Mouse (Mus musculus) layer of hippocampus, adult 9-11 months (tissue): ENCODE measurements around the gene Rimklb.
"Not testable (repeated sequence)": the region's sequence is repeated elsewhere in the genome, so short reads cannot be mapped to it uniquely, and the experiment has no call there.

Experiments
- DNase-seq: peaks from one replicate; pipeline ENCODE4 v3.0.0; 2022

The Rimklb gene

GRCm38 (mm10) chr6:122498661-122499060 lies at the start of gene Rimklb:
Gene Rimklb, minus strand, starts transcription at chr6:122498761.
- no peak for DNase-seq

GRCm38 (mm10) chr6:122545948-122546347 lies 47.4 kb upstream of the Rimklb start:
- no peak for DNase-seq

DNA sequence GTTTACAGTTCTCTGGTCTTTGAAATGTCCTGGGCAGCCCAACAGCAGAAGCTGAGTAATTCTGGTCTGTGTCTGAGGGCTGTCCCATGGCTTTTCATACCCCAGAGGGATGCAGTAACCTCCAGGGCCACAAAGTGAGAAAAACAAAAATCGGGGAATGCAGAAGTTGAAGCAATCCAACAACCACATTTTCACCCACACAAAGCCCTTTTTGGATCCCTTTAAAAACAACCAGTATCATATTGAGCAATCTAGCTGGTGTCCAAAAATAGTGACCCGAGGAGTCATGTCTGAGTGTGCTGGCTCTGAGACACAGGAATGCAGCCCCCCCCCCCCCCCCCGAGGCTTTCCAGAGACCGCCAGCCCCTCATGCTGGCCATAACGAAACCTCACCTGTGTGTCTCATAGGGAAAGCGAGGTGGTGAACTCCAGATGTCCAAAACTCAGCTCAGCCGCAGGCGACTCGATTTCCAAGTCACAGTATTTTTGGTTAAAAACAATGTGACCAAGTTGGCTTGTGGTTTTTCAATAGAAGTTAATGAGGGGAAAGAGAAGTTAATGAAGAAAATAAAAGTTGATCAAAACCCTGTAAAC lies 46.8 kb upstream of the Rimklb start:
- DNase-seq, result peak; percentile 12

GRCm38 (mm10) chr6:122544672-122545071 lies 46.1 kb upstream of the Rimklb start:
- DNase-seq, result no peak

- DNase-seq, result no peak
Observed at GRCm38 (mm10) chr6:122543574-122543973, 45.0 kb upstream of the Rimklb start.

DNA sequence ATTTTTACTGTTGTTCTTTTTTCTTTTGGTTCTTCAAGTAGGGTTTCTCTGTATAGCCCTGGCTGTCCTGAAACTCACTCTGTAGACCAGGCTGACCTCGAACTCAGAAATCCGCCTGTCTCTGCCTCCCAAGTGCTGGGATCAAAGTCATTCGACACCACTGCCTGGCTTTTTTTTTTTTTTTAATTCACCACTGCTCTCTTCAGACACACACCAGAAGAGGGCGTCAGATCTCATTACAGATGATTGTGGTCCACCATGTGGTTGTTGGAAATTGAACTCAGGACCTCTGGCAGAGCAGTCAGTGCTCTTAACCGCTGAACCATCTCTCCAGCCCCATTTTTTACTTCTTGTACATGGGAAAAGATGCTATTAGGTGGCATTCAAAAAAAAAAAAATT lies 43.9 kb upstream of the Rimklb start:
- not testable (repeated sequence) for DNase-seq

- DNase-seq, result no peak
Observed at GRCm38 (mm10) chr6:122539564-122539963, 41.0 kb upstream of the Rimklb start.

DNA sequence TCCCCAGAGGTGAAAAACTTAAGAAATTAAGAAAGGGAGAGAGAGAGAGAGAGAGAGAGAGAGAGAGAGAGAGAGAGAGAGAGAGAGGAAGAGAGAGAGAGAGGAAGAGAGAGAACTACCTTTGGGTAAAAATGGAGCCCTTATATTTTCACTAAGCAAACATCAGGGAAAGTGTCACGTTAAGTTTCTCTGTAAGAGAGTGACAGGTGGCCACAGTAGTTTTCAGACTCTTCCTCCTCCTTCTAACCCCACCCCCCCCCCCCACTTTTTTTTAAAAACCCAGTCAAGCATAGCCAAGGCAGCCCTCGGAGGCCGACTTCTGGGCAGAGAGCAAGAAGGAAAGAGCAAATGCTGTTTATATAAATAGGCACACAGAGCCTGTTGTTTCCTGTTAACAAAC lies 35.5 kb upstream of the Rimklb start:
- no peak for DNase-seq

DNA sequence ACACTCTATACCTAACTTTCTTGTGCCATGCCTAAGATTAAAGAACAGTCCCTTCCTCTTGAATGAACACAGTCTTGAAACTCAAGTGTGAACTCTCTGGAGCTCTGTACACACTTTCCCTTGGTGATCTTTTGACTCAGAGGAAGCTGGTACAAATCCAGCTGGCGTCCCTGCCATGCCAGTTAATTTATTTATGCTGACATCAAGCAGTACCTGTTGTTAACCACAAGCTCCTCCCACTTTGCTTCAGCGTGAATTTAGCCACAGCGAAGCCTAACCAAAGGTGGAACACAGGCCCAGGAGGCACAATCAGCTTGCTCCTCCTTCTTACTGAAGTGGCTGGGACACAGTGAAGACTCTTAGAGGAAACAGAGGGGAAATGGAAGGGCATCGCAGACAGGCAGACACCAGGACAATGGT lies 34.3 kb upstream of the Rimklb start:
- no peak for DNase-seq

GRCm38 (mm10) chr6:122531466-122532174 lies 33.1 kb upstream of the Rimklb start:
- DNase-seq, result no peak

DNA sequence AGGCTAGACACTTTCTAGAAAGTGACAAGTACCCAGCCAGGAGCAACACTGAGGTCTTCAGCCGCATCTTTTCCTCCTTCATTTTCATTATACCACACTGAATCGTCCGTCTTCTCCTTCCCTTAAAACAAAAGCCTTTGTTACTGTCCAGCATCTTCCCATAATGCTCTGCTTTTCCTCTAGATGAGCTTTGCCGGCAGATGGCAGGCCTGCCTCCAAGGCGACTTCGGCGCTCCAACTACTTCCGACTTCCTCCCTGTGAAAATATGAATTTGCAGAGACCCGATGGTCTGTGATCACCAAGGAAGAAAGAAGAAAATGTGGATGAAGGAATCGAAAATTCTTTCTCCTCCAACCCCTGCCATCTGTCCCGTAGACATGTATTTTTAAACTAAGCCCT lies 29.6 kb upstream of the Rimklb start:
- DNase-seq, result no peak

DNA sequence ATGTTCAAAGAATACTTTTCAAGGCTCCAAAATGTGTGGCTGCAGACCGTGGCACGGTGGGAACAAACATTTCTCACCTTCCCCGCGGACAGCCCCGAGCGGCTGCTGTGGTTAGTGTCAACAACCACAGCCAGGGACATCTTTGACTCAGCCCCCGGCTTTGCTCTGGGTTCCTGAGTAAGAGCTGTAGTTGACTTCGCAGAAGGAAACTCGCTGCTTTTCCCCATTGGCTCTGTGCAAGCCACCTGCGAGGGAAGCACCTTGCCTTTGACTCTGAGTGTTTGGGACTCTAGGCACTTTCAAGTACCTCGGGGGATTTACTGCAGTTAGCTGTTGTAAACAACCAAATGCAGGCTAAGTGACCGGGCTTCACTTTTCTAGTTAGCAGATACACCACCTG lies 29.0 kb upstream of the Rimklb start:
- DNase-seq, result no peak

- no peak for DNase-seq
Observed at GRCm38 (mm10) chr6:122523289-122523688, 24.7 kb upstream of the Rimklb start.

GRCm38 (mm10) chr6:122522595-122522994 lies 24.0 kb upstream of the Rimklb start:
- DNase-seq, result no peak

DNA sequence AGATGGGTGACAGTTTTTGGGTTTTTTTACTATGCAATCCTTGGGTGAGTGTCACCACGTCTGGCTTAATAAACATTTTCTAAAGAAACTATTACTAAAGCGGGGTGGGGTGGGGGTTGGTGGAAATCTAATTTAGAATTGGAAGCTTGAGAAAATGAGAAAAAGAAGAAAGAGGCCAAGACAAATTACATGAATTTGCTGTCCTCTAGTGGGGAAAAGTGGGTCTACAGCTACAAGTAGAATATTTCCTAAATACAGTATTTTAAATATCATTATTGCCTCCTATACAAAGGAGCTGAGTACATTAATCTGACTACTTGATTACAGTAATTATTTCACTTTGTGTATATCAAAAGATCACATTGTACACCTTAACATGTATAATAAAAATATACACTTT lies 20.8 kb upstream of the Rimklb start:
- no peak for DNase-seq

- no peak for DNase-seq
Observed at GRCm38 (mm10) chr6:122517668-122518067, 19.1 kb upstream of the Rimklb start.

DNA sequence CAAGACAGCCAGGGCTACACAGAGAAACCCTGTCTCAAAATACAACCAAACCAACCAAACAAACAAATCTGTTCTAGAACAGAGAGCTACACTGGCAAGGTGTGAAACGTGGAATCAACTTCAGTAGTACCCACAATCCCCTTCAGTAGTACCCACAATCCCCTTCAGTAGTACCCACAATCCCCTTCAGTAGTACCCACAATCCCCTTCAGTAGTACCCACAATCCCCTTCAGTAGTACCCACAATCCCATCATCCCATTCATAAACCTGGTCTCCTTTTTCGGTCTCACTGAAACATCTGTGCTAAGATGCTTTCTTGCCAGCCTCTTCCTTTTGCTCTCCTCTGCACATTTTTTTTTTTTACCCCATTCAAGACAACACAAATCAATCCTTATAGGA lies 17.2 kb upstream of the Rimklb start:
- not testable (repeated sequence) for DNase-seq

- DNase-seq, result no peak
Observed at GRCm38 (mm10) chr6:122514312-122514711, 15.8 kb upstream of the Rimklb start.

GRCm38 (mm10) chr6:122512914-122513878 lies 14.6 kb upstream of the Rimklb start:
- no peak for DNase-seq

DNA sequence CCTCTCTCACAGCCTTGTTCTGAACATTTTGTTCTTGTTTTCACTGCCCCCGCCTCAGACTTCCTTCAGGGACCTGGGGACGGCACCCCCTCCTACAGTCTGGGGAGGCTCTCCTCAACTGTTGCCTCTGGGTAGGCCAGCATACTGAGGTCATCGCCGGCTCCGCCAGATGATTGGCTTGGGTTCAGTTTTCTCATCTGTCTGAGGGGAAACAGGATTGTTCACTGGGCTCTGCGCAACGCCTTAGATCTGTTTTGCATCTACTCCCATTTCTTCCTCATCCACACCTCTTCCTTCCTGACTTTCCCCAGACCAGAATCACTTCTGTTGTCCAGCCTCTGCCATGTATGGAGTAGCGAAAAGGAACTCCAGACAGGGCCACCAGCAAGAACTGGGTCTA lies 9.9 kb upstream of the Rimklb start:
- no peak for DNase-seq

GRCm38 (mm10) chr6:122505545-122505944 lies 7.0 kb upstream of the Rimklb start, which contains the start of gene Mfap5:
Gene Mfap5, plus strand, starts transcription at chr6:122505845.
- DNase-seq, result no peak

DNA sequence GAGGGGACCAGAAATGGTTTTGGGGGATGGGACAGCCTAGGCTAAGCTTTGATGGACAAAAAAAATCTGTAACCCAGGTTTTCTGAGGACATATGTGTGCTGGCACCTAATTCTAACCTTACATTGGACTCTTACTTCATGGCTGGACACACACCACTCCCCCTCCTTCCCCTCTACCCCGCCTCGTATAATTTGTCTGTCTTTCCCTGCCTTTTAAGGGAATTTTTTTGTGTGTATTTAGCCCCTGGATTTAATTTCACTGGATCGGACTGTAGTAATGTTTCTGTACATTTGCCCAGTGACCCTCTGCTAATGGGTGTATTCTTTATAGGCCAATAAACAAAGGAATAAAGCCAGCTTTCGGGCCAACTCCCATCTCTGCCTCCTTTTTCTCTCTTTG lies 6.5 kb upstream of the Rimklb start:
- DNase-seq, result no peak

- DNase-seq, result no peak
Observed at GRCm38 (mm10) chr6:122496501-122496900, 2.1 kb downstream of the Rimklb start.
